Mouse (Mus musculus): ENCODE data around the gene Orm2. TPM values are rescaled to one million over a fixed set of nuclear protein-coding genes. Genes with fewer than 3 reads are reported as not detected.

Gene Orm2
- polyA plus RNA-seq (2014; fragmentation: Illumina TruSeq; extraction: RNeasy Lipid Tissue Mini Kit (QIAGEN cat#74804); ENCODE audit: low read depth, low replicate concordance), result not detected

GRCm38 (mm10) chr4:63362150-63362549 lies at the start of gene Orm2:
Gene Orm2, plus strand, starts transcription at chr4:63362449.

GRCm38 (mm10) chr4:63344295-63344694 lies 18.0 kb upstream of the Orm2 start, which contains the start of gene Orm1:
Gene Orm1, plus strand, starts transcription at chr4:63344560.

GRCm38 (mm10) chr4:63355877-63356665 lies 6.2 kb upstream of the Orm2 start, which contains the start of gene Orm3:
Gene Orm3, plus strand, starts transcription at chr4:63356162.

GRCm38 (mm10) chr4:63403040-63403959 lies 41.1 kb downstream of the Orm2 start, which contains the start of gene Akna:
Gene Akna, minus strand, starts transcription at chr4:63403354.

Other genes with a start within 250 kb of the Orm2 start
- gene Ambp, start 207.7 kb upstream of the Orm2 start, polyA plus RNA-seq (2014; fragmentation: Illumina TruSeq; extraction: RNeasy Lipid Tissue Mini Kit (QIAGEN cat#74804); ENCODE audit: low read depth, low replicate concordance), result 1.8 TPM
- gene Kif12, start 190.3 kb upstream of the Orm2 start, polyA plus RNA-seq (2014; fragmentation: Illumina TruSeq; extraction: RNeasy Lipid Tissue Mini Kit (QIAGEN cat#74804); ENCODE audit: low read depth, low replicate concordance), result not detected
- gene Col27a1, start 148.4 kb upstream of the Orm2 start, polyA plus RNA-seq (2014; fragmentation: Illumina TruSeq; extraction: RNeasy Lipid Tissue Mini Kit (QIAGEN cat#74804); ENCODE audit: low read depth, low replicate concordance), result 4.4 TPM
- 3.8 TPM for gene Orm1, start 17.9 kb upstream of the Orm2 start, polyA plus RNA-seq (2014; fragmentation: Illumina TruSeq; extraction: RNeasy Lipid Tissue Mini Kit (QIAGEN cat#74804); ENCODE audit: low read depth, low replicate concordance)
- gene Orm3, start 6.3 kb upstream of the Orm2 start, polyA plus RNA-seq (2014; fragmentation: Illumina TruSeq; extraction: RNeasy Lipid Tissue Mini Kit (QIAGEN cat#74804); ENCODE audit: low read depth, low replicate concordance), result not detected
- gene Akna, start 40.9 kb downstream of the Orm2 start, polyA plus RNA-seq (2014; fragmentation: Illumina TruSeq; extraction: RNeasy Lipid Tissue Mini Kit (QIAGEN cat#74804); ENCODE audit: low read depth, low replicate concordance), result 2.4 TPM
- gene Whrn, start 133.5 kb downstream of the Orm2 start, polyA plus RNA-seq (2014; fragmentation: Illumina TruSeq; extraction: RNeasy Lipid Tissue Mini Kit (QIAGEN cat#74804); ENCODE audit: low read depth, low replicate concordance), result 37.5 TPM
- gene Atp6v1g1, start 182.3 kb downstream of the Orm2 start, polyA plus RNA-seq (2014; fragmentation: Illumina TruSeq; extraction: RNeasy Lipid Tissue Mini Kit (QIAGEN cat#74804); ENCODE audit: low read depth, low replicate concordance), result 177 TPM
- 15.5 TPM for gene Tmem268, start 196.3 kb downstream of the Orm2 start, polyA plus RNA-seq (2014; fragmentation: Illumina TruSeq; extraction: RNeasy Lipid Tissue Mini Kit (QIAGEN cat#74804); ENCODE audit: low read depth, low replicate concordance)
- gene Gm11213, start 242.8 kb downstream of the Orm2 start, polyA plus RNA-seq (2014; fragmentation: Illumina TruSeq; extraction: RNeasy Lipid Tissue Mini Kit (QIAGEN cat#74804); ENCODE audit: low read depth, low replicate concordance), result not detected

All from heart, adult 10 weeks (tissue).